Mouse (Mus musculus) spleen, postnatal 36 days (tissue): ENCODE results near the gene Trp53i11.

Source experiments
- DNase-seq, 2 experiments: peaks; one replicate each; pipeline ENCODE4 v3.0.0; 2022; ENCODE audit warnings: low spot score in 2 of 2, mixed read lengths in 1 of 2

Trp53i11 gene

GRCm38 (mm10) chr2:93198846-93199245 lies 11.5 kb downstream of the Trp53i11 start:
- peak; percentile 86 to 88 for DNase-seq

DNA sequence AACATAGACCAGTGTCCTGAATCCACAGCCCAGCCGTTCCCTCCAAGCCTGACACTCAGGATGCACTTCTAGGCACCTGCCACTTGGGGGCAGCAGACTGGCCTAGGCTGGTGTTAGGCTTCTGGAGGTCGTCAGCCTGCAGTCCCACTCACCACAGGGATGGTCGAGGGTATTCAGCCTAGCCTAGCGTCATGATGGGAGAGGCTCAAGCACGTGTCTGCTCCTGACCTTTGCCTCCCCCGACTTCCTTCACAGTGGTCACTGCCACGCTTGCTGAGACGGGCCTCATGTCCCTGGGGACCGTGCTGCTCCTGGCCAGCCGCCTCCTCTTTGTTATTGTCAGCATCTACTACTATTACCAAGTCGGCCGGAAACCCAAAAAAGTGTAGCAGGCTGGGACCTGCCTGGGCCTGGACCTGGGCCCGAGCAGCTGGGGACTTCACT lies 12.2 kb downstream of the Trp53i11 start:
- DNase-seq = peak; percentile 40 to 47

DNA sequence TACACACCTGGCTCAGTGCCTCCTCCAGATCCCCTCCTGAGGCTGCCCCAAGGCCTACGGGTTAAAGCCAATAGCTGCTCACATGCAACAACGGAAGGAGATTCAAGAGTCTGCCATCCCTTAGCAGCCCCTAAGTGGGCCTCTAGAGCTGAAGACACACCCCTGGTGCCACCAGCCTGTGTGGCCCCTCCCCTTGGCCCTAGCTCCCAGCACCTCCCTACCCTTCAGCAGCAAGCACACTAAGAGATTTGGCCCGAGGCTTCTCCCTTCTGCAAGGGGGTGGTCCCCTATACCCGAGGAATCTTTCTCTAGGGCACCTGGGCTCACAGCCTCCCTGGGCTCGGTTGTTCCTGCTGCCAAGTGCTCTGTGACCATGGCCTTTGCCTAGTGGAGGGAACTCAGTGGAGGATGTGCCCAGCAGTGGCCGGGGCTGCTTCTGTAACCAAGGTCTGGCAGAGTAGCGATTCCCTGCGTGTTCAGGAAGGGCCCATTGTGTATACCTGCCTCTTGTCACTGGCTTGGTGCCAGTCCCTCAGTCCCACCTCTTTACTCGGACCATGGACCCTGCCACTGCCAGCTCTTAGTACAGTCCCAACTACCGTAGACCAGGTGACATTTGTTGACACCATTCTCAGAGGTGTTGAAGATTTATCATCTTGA lies 13.5 kb downstream of the Trp53i11 start:
- DNase-seq = no peak

GRCm38 (mm10) chr2:93201997-93202396 lies 14.6 kb downstream of the Trp53i11 start:
- DNase-seq = no peak

GRCm38 (mm10) chr2:93202782-93203181 lies 15.4 kb downstream of the Trp53i11 start:
- DNase-seq = no peak

GRCm38 (mm10) chr2:93203682-93204081 lies 16.3 kb downstream of the Trp53i11 start:
- DNase-seq = no peak

- no peak for DNase-seq
These were observed 17.2 kb downstream of the Trp53i11 start for GRCm38 (mm10) chr2:93204571-93204970.

- no peak for DNase-seq
These were observed 18.8 kb downstream of the Trp53i11 start for GRCm38 (mm10) chr2:93206126-93206525.

DNA sequence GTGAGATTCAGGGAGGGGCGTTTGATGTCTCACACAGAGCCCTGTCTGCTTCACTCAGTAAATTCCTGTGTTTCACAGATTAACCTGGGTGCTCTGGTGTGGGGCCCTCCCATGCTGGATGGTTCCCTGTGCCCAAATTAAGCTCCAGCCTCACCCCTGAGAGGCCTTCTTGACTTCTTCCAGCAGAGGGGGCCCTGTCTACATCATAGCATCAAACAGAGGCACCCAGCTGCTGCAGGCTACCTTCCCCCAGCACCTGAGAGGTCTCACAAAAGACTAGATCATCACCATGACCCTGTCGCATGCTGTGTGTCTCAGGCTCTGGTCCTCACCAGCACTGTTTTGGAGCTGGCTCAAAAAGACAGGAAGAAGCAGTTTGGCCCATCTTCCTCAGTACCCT lies 25.0 kb downstream of the Trp53i11 start:
- no peak for DNase-seq

- no peak for DNase-seq
These were observed 25.5 kb downstream of the Trp53i11 start for GRCm38 (mm10) chr2:93212865-93213264.

GRCm38 (mm10) chr2:93214192-93214591 lies 26.8 kb downstream of the Trp53i11 start:
- DNase-seq = peak; percentile 27 to 43

GRCm38 (mm10) chr2:93215790-93216189 lies 28.4 kb downstream of the Trp53i11 start:
- DNase-seq = no peak

- DNase-seq = peak; percentile 59 to 62
These were observed 29.7 kb downstream of the Trp53i11 start for GRCm38 (mm10) chr2:93217015-93217414.

DNA sequence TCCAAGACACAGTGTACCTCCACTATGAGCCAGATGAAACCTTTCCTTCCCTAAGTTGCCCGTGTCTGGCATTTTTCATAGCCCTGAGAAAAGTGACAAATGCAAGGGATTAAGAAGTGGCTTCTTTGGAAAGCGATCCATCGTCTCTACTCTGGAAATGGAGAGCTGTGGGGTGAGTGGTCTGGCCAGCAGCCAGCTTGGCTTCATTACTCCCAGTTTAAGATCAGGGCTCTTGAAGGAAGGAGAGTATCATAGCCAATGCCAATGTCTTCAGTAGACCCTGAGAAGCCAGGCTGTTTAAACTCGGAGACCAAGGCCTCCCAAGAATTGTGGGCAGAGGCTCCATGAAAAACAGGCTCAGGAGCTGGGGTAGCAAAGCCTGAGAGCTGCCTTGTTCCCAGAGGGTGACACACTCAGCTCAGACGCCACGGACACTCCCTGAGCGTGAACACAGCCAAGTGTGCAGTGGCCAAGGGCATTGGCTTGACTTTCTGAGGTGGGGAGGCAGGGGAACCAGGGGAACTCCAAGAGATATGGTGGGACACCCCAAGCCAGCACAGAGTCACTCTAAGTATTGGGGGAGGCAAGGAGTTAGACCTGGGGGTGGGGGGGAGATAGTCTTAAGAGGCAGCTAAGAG lies 31.1 kb downstream of the Trp53i11 start:
- no peak for DNase-seq

GRCm38 (mm10) chr2:93219576-93219975 lies 32.2 kb downstream of the Trp53i11 start:
- no peak for DNase-seq

DNA sequence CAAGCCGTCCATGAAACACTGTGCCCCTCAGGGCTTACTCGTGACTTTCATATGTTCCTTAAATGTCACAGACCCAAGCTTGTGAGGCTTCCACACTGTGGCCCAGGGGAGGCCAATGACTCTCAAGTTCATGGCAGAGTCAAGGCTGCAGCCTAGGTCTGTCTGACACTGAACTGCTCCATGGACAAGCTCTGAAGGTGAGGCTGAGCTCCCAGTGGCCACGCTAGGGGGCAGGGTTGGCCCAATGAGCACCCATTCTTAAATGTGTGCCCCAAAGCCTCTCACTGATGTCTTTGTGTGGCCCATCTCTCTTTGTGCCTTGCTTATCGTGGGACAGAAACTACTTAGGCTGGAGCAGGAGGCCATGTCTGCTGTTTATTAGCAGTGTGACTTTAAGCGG lies 33.1 kb downstream of the Trp53i11 start:
- no peak for DNase-seq

DNA sequence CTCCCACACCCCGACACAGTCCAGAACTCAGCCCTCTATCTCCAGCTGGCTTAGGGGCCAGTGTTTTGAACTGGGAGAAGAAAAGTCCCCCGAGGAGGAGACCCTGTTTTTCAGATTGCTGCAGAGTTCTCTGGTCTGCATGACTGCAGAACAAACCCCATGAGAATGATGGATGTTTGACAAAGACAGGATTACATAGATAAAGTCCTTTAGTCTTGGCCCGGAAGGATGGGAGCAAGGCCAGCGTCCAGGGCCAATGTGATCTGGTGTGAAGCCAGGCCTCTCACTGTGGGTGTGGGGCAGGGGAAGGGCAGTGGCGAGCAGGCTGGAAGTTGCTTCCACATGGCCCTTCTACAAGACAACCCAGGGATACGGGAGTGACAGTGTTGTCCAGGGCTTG lies 36.1 kb downstream of the Trp53i11 start:
- no peak for DNase-seq

- peak; percentile 21 to 26 for DNase-seq
These were observed 39.6 kb downstream of the Trp53i11 start for GRCm38 (mm10) chr2:93226606-93227595.

DNA sequence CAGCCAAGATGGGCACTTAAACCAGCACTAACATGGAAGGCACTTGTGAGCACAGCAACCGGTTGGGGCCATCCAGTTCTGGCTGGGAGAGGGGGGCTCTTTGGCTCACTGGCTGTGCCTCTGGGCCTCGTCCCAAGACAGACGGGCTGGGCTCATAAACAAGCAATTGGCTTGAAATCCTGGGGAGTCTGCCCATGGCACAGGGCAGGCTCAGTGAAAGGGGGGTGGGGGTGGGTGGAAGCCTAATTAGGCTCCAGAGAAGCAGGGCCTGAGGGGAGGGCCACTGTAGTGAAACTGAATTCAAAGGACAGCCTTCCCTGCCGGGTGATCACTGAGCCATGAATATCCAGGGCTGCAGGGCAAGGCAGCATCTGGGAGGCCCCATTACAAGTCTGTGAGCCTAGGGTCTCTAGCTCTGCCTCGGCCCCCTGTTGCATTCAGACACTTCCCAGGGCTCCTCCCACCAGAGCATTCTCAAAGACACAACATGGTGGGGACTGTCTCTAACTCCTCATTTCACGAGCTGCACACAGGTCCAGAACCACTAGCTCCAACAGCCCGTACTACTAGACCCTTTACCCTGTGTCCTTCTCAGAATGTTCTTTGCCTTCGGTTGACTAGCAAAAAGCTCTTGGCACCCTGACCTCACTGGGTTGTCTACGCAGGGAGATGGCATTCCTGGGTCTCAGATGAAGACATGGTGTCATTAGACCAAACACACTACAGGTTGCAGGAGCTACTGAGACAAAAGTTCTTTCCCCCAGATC lies 40.5 kb downstream of the Trp53i11 start:
- DNase-seq = no peak

GRCm38 (mm10) chr2:93228480-93228824 lies 41.1 kb downstream of the Trp53i11 start:
- no peak for DNase-seq

- no peak for DNase-seq
These were observed 44.8 kb downstream of the Trp53i11 start for GRCm38 (mm10) chr2:93232141-93232540.

GRCm38 (mm10) chr2:93237055-93237454 lies 49.7 kb downstream of the Trp53i11 start:
- no peak for DNase-seq
